Mouse (Mus musculus) brain, adult 10 weeks (tissue): Measurements from ENCODE around the gene Zkscan1. TPM values are rescaled to one million over a fixed set of nuclear protein-coding genes. Genes with fewer than 3 reads are reported as not detected.

Source experiments
- polyA plus RNA-seq: library from polyadenylated mRNA; stranded (reverse); fragments of 350-450 nt; fragmentation: Illumina TruSeq; extraction: RNeasy Lipid Tissue Mini Kit (QIAGEN cat#74804); gene quantifications from one replicate; pipeline ENCODE4 v1.2.3, GENCODE M21; 2015; ENCODE audit warnings: low read depth, low replicate concordance

Zkscan1 gene
- polyA plus RNA-seq = 15.8 TPM

DNA sequence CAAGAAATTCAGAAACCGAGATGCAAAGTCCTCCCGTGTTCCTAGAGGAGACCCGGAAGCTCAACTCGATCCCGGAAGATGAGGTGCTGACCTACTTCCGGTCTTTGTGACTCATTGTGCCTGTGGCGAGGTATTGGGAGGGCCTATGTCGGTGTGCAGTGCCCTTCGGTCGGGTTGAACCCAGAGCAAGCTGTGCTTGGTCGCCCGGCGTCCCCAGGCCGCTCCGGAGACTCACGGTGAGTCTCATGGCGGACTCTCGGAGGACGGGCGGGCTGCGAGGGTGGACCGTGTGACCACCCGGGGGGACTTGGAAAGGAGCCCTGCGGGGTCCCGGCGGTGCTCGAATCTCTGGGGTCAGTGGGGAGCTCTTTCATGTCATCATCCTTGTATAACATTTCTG, at the start of gene Zkscan1:
Zkscan1 (plus strand) TSS at position 89 of the 400 bp plus-strand sequence.

DNA sequence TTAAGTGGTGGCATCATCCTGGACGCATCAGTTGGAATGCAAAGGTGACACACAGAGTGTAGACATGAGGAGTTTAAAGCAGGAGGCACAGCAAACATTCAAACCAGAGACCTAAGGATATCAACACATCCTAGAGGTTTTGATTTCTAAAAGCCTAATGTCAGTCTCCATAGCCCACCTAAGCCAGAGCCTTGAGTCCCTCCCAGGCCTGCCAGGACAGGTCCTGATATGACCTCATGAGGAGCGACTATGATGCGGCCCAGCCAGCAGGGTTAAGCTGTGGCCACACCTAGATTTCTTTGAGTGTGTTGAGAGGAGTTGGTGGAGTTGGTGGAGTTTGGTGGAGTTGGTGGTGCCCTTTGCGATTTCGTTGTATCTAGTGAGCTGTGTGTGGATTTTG, 32.0 kb upstream of the Zkscan1 start, which contains the start of gene Smok3c:
Smok3c (plus strand) TSS at position 301 of the 400 bp plus-strand sequence.

DNA sequence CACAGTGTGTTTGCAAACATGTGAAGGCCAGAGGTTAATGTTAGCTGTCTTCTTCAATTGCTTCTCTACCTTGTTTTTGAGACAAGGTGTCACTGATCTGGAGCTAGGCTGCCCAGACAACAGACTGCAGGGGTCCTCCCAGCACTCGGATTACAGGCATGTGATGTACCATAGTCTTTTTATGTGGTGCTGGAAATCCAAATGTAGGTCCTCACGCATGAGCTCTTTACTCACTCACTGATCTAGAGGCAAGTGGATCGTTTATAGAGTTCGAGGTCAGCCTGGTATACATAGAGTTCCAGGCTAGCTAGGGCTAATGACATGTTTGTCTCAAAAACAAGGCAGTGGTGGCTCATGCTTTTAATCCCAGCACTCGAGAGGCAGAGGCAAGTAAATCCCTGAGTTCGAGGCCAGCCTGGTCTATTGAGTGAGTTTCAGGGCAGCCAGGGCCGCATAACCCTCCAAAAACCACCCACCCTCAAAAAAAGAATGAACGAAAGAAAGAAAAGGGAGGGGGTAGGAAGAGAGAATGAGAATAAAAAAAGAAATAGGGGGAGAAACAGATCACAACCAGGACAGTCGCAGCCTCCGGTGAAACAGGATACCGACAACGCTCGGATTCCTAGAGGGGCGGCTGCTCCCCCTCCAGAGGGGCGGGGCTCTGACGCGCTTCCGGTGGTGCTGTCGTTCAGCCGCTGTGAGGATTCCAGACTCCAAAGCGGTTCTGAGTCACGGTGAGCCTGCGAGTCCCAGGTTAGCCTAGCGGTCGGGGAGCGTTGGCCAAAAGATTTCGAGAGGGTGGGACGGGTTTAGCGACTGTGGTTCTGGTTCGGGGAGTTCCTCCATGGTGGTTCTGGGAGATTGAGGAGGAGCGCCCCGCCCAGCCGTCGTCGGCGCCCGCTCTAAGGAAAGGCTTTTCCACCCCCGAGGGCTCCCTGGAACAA, 31.6 kb downstream of the Zkscan1 start, which contains the start of gene Zscan21:
Zscan21 (plus strand) TSS at position 649 of the 944 bp plus-strand sequence.

DNA sequence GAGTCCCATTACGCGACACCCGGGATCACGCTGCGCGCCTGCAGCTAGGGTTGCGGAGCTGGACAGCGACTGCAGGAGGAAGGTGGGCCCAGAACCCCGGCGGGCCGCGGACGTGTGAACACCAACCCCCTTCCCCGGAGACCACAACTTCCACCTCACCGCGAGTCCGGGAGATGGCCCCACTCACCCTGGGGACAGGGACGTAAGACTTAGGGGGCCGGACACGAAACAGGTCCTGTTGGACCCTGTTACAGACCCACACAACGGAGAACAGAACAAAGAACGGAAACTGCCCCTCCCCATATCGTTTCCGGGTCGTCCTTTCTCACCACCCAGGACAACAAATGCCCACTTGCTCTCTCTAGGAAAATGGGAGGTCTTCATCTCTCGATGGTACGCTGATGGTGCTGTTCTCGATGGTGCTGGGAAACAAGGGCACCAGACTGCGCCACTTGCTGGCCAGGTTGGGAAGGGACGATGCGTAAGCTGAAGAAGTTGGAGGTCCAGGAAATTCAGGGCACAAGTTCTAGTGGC, 70.6 kb downstream of the Zkscan1 start, which contains the start of gene Zfp113:
Zfp113 (minus strand) TSS at position 302 of the 534 bp plus-strand sequence.

Other genes starting within 250 kb of the Zkscan1 start
- 1.0 TPM for gene Pilra, start 248.8 kb upstream of the Zkscan1 start, polyA plus RNA-seq
- gene Pilrb1, start 227.0 kb upstream of the Zkscan1 start, polyA plus RNA-seq = not detected
- not detected for gene Pilrb2, start 213.3 kb upstream of the Zkscan1 start, polyA plus RNA-seq
- gene Cyp3a13, start 163.5 kb upstream of the Zkscan1 start, polyA plus RNA-seq = 1.1 TPM
- 48.5 TPM for gene Gjc3, start 122.0 kb upstream of the Zkscan1 start, polyA plus RNA-seq
- gene Azgp1, start 103.6 kb upstream of the Zkscan1 start, polyA plus RNA-seq = 0.52 TPM
- not detected for gene Smok3a, start 63.8 kb upstream of the Zkscan1 start, polyA plus RNA-seq
- not detected for gene Smok3b, start 63.7 kb upstream of the Zkscan1 start, polyA plus RNA-seq
- not detected for gene Smok3c, start 31.9 kb upstream of the Zkscan1 start, polyA plus RNA-seq
- gene Zscan21, start 31.8 kb downstream of the Zkscan1 start, polyA plus RNA-seq = 19.4 TPM
- gene Zfp113, start 70.7 kb downstream of the Zkscan1 start, polyA plus RNA-seq = 10.5 TPM
- 205 TPM for gene Cops6, start 76.0 kb downstream of the Zkscan1 start, polyA plus RNA-seq
- gene Ap4m1, start 86.9 kb downstream of the Zkscan1 start, polyA plus RNA-seq = 18.4 TPM
- 18.1 TPM for gene Mcm7, start 87.3 kb downstream of the Zkscan1 start, polyA plus RNA-seq
- gene Taf6, start 102.4 kb downstream of the Zkscan1 start, polyA plus RNA-seq = 35.8 TPM
- gene Cnpy4, start 102.4 kb downstream of the Zkscan1 start, polyA plus RNA-seq = 13.7 TPM
- 5.7 TPM for gene Mblac1, start 109.2 kb downstream of the Zkscan1 start, polyA plus RNA-seq
- gene Nxpe5, start 140.8 kb downstream of the Zkscan1 start, polyA plus RNA-seq = not detected
- 90.5 TPM for gene Lamtor4, start 170.4 kb downstream of the Zkscan1 start, polyA plus RNA-seq
- 48.4 TPM for gene BC037034, start 178.9 kb downstream of the Zkscan1 start, polyA plus RNA-seq
- gene Gal3st4, start 187.8 kb downstream of the Zkscan1 start, polyA plus RNA-seq = 3.6 TPM
- not detected for gene Gm43720, start 194.9 kb downstream of the Zkscan1 start, polyA plus RNA-seq
- gene Gpc2, start 194.9 kb downstream of the Zkscan1 start, polyA plus RNA-seq = 3.5 TPM
- gene Stag3, start 195.2 kb downstream of the Zkscan1 start, polyA plus RNA-seq = 1.1 TPM